Comparison of ENCODE assay signal across 9 mouse cellular contexts in genomic region chr6:98525286-98525685, GRCm38 (mm10).
DNase-seq lines count a peak whose midpoint lies in the region; ATAC-seq and TF ChIP-seq lines count a peak whose summit lies in the region.
"Had no signal": no experiment of that assay in that cellular context is flagged by ENCODE, and none has a peak within 500 bp of the region (broad histone marks: within the 10 kb centered on the region; RNA-seq: fewer than 3 reads in every experiment).

No protein-coding gene starts in this region.

- no peaks in the 10 kb centered on the region for H3K9me3 ChIP-seq in hindbrain, embryonic 14.5 days (ENCODE audit: control insufficient read depth, low read length)
- H3K9me3 ChIP-seq in hindbrain, embryonic 16.5 days (ENCODE audit: control insufficient read depth, low read length) = no peaks in the 10 kb centered on the region
- H3K9me3 ChIP-seq in CH12.LX (replicated peaks; ENCODE audit: low read length) = no peaks in the 10 kb centered on the region
- H3K9me3 ChIP-seq: neural tube, embryonic 13.5 days had no signal

- H3K4me2 ChIP-seq in hindbrain, embryonic 14.5 days (replicated peaks) = no peak overlapping the region
- no peak overlapping the region for H3K4me2 ChIP-seq in hindbrain, embryonic 16.5 days (ENCODE audit: low read length)
- peak overlapping the region; percentile 55 for H3K4me2 ChIP-seq in CH12.LX (ENCODE audit: insufficient read depth, low read depth, poor library complexity, severe bottlenecking)
- H3K4me2 ChIP-seq: neural tube, embryonic 13.5 days had no signal

- H3K79me2 ChIP-seq in CH12.LX (replicated peaks; ENCODE audit: control insufficient read depth, extremely low read depth, insufficient read depth, poor library complexity, severe bottlenecking) = no peaks in the 10 kb centered on the region

- peaks cover 6% of the 10 kb centered on the region; the same call in 1 of the 2 replicates for H3K4me1 ChIP-seq in hindbrain, embryonic 14.5 days (replicated peaks; ENCODE audit: control insufficient read depth, insufficient read depth, low read length)
- no peaks in the 10 kb centered on the region; the same call in 1 of the 2 replicates for H3K4me1 ChIP-seq in hindbrain, embryonic 16.5 days (ENCODE audit: control insufficient read depth, insufficient read depth, low read depth, low read length)
- H3K4me1 ChIP-seq in CH12.LX (ENCODE audit: control insufficient read depth in 1 of 2, insufficient read depth in 2 of 2) = no peaks in the 10 kb centered on the region
- no peaks in the 10 kb centered on the region; the same call in 1 of the 2 replicates for H3K4me1 ChIP-seq in bone marrow, adult 2 months (ENCODE audit: control insufficient read depth, insufficient read depth, low read length)

- H3K4me3 ChIP-seq in hindbrain, embryonic 14.5 days (replicated peaks; ENCODE audit: low read length) = no peak overlapping the region
- no peak overlapping the region for H3K4me3 ChIP-seq in hindbrain, embryonic 16.5 days (ENCODE audit: low read length)
- H3K4me3 ChIP-seq in CH12.LX (replicated peaks in 1 of 3; ENCODE audit: low read depth in 2 of 3, low read length in 2 of 3, poor library complexity in 1 of 3) = no peak overlapping the region
- H3K4me3 ChIP-seq in bone marrow, adult 2 months (replicated peaks; ENCODE audit: control insufficient read depth, low read depth, low read length) = no peak overlapping the region
- H3K4me3 ChIP-seq: neural tube, embryonic 13.5 days had no signal

- in situ Hi-C loops in CH12.LX (cut with MboI; ENCODE audit: low pct_ligation_motif_present, low pct_unique_long_range_greater_than_20kb, low sequenced_read_pairs) = loop anchor here (25.0 kb wide), 1 partner anchor 412 kb away; no protein-coding TSS in a partner anchor

- H3K36me3 ChIP-seq in hindbrain, embryonic 14.5 days (replicated peaks; ENCODE audit: control insufficient read depth, insufficient read depth) = no peaks in the 10 kb centered on the region
- no peaks in the 10 kb centered on the region for H3K36me3 ChIP-seq in hindbrain, embryonic 16.5 days (ENCODE audit: control insufficient read depth, insufficient read depth, low read length)
- no peaks in the 10 kb centered on the region for H3K36me3 ChIP-seq in CH12.LX (replicated peaks in 1 of 2; ENCODE audit: control insufficient read depth in 1 of 2, insufficient read depth in 1 of 2, low read length in 1 of 2)
- H3K36me3 ChIP-seq: neural tube, embryonic 13.5 days had no signal

- peaks cover 14% of the 10 kb centered on the region for H3K27me3 ChIP-seq in hindbrain, embryonic 14.5 days (ENCODE audit: control insufficient read depth, insufficient read depth, low read length)
- H3K27me3 ChIP-seq in hindbrain, embryonic 16.5 days (replicated peaks; ENCODE audit: control insufficient read depth, insufficient read depth, low read length) = no peaks in the 10 kb centered on the region
- no peaks in the 10 kb centered on the region for H3K27me3 ChIP-seq in CH12.LX (replicated peaks)

- no peak for TF ChIP-seq POLR2A in CH12.LX (IDR thresholded peaks at IDR 0.05; ENCODE audit: low read depth, low read length)
- no peak for TF ChIP-seq POLR2A in bone marrow, adult 2 months (IDR thresholded peaks at IDR 0.05; ENCODE audit: borderline replicate concordance, control insufficient read depth, low read depth, low read length)

- peak; percentile 96 for TF ChIP-seq RAD21 in CH12.LX (IDR thresholded peaks at IDR 0.05; ENCODE audit: low read depth, low read length)

- no peak overlapping the region for H3K9ac ChIP-seq in hindbrain, embryonic 14.5 days
- no peak overlapping the region for H3K9ac ChIP-seq in hindbrain, embryonic 16.5 days (ENCODE audit: low read depth, low read length)
- H3K9ac ChIP-seq in CH12.LX (ENCODE audit: insufficient read depth, low read depth) = no peak overlapping the region
- H3K9ac ChIP-seq: neural tube, embryonic 13.5 days had no signal

- dilution Hi-C loops in CH12.LX (cut with MboI; ENCODE audit: extremely low pct_ligation_motif_present, extremely low pct_unique_long_range_greater_than_20kb, low sequenced_read_pairs) = no loop called here

- TF ChIP-seq CTCF in CH12.LX (conservative IDR thresholded peaks at IDR 0.05 in 1 of 2, IDR thresholded peaks at IDR 0.05 in 1 of 2; ENCODE audit: low read depth in 2 of 2, low read length in 2 of 2) = peak; percentile 76 to 85
- peak; percentile 50 for TF ChIP-seq CTCF in bone marrow, adult 2 months (IDR thresholded peaks at IDR 0.05; ENCODE audit: control insufficient read depth, insufficient read depth, low read length)

- 7% methylated on average over 6 of the region's 6 CpGs for WGBS in hindbrain, embryonic 14.5 days
- WGBS in hindbrain, embryonic 16.5 days = 11% methylated on average over 6 of the region's 6 CpGs
- WGBS in bone marrow, adult 2 months = 5% methylated on average over 6 of the region's 6 CpGs

- peak; percentile 79 for DNase-seq in hindbrain, embryonic 14.5 days (ENCODE audit: low spot score)
- peak; percentile 66 for DNase-seq in CH12.LX (ENCODE audit: extremely low read depth)
- DNase-seq in forelimb bud, embryonic 11.5 days (ENCODE audit: low read depth, low spot score) = peak; percentile 81
- DNase-seq in layer of hippocampus, postnatal 10 days (ENCODE audit: low spot score in 2 of 2) = peak; percentile 75 to 80
- DNase-seq in mesoderm, embryonic 11.5 days (ENCODE audit: low read depth, low spot score) = peak; percentile 85
- DNase-seq in urinary bladder, postnatal 25 days (ENCODE audit: low spot score) = peak; percentile 59

- H3K27ac ChIP-seq in hindbrain, embryonic 14.5 days = no peak overlapping the region
- H3K27ac ChIP-seq in hindbrain, embryonic 16.5 days (ENCODE audit: low read depth, low read length) = no peak overlapping the region
- no peak overlapping the region for H3K27ac ChIP-seq in CH12.LX (ENCODE audit: insufficient read depth, low read depth)
- no peak overlapping the region for H3K27ac ChIP-seq in bone marrow, adult 2 months (ENCODE audit: control insufficient read depth, insufficient read depth, low read depth, low read length, poor library complexity)
- H3K27ac ChIP-seq: neural tube, embryonic 13.5 days had no signal

- no peak for ATAC-seq in hindbrain, embryonic 14.5 days (ENCODE audit: low FRiP score)
- ATAC-seq in hindbrain, embryonic 16.5 days = no peak

- TF ChIP-seq EP300 in CH12.LX (IDR thresholded peaks at IDR 0.05; ENCODE audit: low read length) = no peak

TF ChIP-seq in CH12.LX, 34 proteins besides CTCF, POLR2A, EP300 and RAD21:
- TF ChIP-seq MEF2A (IDR thresholded peaks at IDR 0.05; ENCODE audit: borderline replicate concordance, low read depth, low read length) (peak; percentile 13; the same call in 1 of the 2 replicates), ZNF384 (IDR thresholded peaks at IDR 0.05; ENCODE audit: low read depth, low read length) (peak; percentile 99), ELF1 (IDR thresholded peaks at IDR 0.05; ENCODE audit: low read depth, low read length) (0 out of 2 replicates have a peak, but pooled peaks have one; percentile 16), ZC3H11A (IDR thresholded peaks at IDR 0.05; ENCODE audit: low read depth, low read length) (peak; percentile 80), MXI1 (IDR thresholded peaks at IDR 0.05; ENCODE audit: low read depth, low read length) (no peak), HCFC1 (IDR thresholded peaks at IDR 0.05; ENCODE audit: low read depth, low read length) (no peak), SMC3 (IDR thresholded peaks at IDR 0.05; ENCODE audit: low read depth, low read length) (peak; percentile 92)
TF ChIP-seq in CH12.LX: peak in this region for 5.
